Mouse (Mus musculus) CD8-positive naive resting alpha-beta T cell, adult 57 days (primary cell): ENCODE data around the gene Gm10337. TPM values are rescaled to one million over a fixed set of nuclear protein-coding genes. Genes with fewer than 3 reads are reported as not detected.

ENCODE experiments used
- total RNA-seq: library from RNA; stranded (reverse); gene quantifications from one replicate; pipeline ENCODE4 v1.2.4, GENCODE M21; 2023

The Gm10337 gene
- 32.0 TPM for total RNA-seq

GRCm38 (mm10) chr15:102503447-102503846 lies at the start of gene Gm10337:
Gm10337 (plus strand) TSS chr15:102503722.

DNA sequence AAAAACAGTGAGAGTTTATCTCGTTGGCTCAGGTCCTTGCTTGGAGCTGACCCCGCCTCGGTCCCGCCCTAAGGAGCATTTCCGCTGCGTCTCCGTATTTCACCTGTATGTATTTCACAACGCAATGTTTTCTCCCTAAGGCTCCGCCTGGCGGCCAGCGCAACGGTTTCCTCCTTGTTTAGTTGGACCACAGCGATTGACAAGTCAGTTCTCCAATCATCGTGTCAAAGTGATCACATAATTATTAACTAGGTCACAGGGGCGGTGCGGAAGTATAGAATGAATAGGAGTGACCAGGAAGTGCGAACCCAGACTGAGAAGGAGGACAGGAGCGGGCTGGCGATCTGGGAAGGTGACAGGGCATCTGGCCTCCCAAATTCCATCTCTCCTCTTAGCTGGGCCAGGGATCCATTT lies 44.6 kb upstream of the Gm10337 start, which contains the start of gene Prr13:
Gene Prr13 (plus strand): TSS at position 125 of the 414 bp plus-strand sequence.

DNA sequence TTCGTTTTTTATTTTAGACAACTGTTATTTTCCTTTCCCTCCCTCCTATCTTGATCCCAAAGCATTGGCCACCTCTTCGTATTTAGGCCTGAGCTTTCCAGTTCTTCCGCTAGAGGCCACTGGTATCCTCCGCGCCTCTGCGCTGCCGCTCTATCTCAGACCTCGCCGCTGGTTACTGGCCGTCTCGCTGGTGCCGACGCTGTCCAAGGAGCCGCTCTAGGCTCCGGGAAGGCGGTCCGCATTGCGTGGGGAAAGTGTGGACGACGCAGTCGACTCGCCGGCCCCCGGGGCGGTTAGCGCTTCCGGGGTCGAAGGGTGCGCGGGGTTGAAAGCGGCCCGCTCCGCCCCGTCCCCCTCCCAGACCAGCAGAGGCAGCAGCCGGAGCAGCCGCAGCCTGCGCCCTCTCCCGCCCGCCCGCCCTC lies 33.3 kb upstream of the Gm10337 start, which contains the start of gene Pcbp2:
Gene Pcbp2 (plus strand): TSS at position 357 of the 422 bp plus-strand sequence.

DNA sequence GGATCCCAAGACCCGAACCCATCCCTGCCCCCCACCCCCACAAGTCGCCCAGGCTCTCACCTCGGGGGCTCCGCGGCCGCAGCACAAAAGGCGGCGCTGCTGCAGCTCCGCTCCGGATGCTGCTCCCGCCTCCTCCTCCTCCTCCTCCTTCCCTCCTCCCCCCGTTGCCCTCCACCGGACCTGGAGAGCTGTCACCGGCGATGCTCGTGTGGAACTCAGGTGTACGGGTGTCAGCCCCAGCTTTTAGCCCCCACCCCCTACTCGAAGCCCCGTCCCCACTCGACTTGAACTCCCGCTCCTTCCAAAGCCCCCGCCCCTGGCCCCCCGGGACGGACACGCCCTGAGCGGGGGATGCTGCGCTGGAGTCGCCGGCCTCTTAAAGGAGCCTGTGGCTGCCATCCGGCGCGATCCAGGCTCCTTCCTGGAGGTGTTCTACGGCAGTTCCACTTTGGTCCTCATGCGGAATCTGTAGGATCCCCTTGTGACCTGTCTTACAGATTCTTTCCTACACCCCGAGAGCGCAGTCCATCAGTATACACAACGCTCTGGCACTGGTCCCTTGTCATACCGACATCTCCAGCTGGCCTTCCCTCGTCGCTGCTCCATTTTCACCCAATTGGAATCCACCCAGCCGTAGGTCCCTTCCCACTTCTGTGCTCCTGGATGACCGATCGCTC lies 13.3 kb downstream of the Gm10337 start, which contains the start of gene Map3k12:
Gene Map3k12 (minus strand): TSS at position 337 of the 677 bp plus-strand sequence.

DNA sequence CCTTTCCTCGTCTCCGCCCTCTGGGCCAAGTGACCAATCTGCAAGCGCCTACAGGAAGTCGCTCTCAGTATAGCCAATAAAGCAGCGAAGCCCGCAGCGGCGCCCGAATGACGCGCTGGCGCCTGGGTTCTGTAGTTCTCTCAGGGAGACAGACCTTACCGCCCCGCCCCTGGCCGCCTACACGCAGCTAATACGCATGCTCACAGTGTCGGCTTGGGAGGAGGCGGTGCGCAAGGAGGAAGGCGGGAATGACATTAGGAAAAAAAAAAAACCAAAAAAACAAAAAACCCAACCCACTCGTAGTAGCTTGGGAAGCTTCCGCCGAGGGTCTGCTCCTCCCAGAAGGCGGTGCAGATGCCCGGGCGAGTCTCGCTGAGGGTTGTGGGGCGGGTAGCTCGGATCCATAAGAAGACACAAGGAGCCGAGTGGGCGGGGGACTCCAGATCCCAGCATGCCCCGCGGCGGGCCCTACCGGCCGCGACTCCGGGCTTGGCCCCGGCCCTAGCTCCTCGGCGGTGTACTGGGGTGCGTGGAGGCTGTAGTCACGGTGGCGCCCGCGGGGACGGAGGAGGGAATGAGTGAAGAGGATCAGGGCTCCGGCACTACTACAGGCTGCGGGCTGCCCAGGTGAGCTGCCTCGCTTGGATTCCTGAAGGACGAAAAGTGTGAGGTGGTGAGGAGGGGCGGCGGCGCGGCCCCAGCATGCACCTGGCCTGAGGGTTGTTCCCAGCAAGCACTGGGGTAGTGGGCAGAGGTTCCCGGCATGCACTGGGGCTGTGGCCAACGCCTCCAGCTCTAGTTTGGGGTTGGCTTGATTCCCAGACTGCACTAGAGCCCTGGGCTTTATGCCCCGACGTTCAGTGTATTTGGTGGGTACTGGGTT lies 14.7 kb downstream of the Gm10337 start, which contains the start of gene Tarbp2:
Gene Tarbp2 (plus strand): TSS at position 217 of the 883 bp plus-strand sequence.

GRCm38 (mm10) chr15:102524892-102525485 lies 21.5 kb downstream of the Gm10337 start, which contains the start of gene Npff:
Npff (minus strand) TSS chr15:102524942.

Other genes with a start within 250 kb of the Gm10337 start
- gene Rarg, start 246.2 kb upstream of the Gm10337 start, total RNA-seq: 64.3 TPM
- gene Gm9918, start 233.2 kb upstream of the Gm10337 start, total RNA-seq: not detected
- 27.1 TPM for gene Mfsd5, start 224.3 kb upstream of the Gm10337 start, total RNA-seq
- 2.3 TPM for gene Espl1, start 207.5 kb upstream of the Gm10337 start, total RNA-seq
- 504 TPM for gene Pfdn5, start 177.6 kb upstream of the Gm10337 start, total RNA-seq
- gene Myg1, start 172.0 kb upstream of the Gm10337 start, total RNA-seq: 63.5 TPM
- gene Aaas, start 153.0 kb upstream of the Gm10337 start, total RNA-seq: 59.4 TPM
- gene Sp7, start 136.5 kb upstream of the Gm10337 start, total RNA-seq: not detected
- gene Sp1, start 97.6 kb upstream of the Gm10337 start, total RNA-seq: 147 TPM
- gene Amhr2, start 58.4 kb upstream of the Gm10337 start, total RNA-seq: 0.34 TPM
- 36.6 TPM for gene Prr13, start 44.7 kb upstream of the Gm10337 start, total RNA-seq
- 793 TPM for gene Pcbp2, start 33.2 kb upstream of the Gm10337 start, total RNA-seq
- gene Map3k12, start 13.3 kb downstream of the Gm10337 start, total RNA-seq: 5.2 TPM
- 54.4 TPM for gene Tarbp2, start 14.5 kb downstream of the Gm10337 start, total RNA-seq
- 16.7 TPM for gene Npff, start 21.2 kb downstream of the Gm10337 start, total RNA-seq
- gene Gm28047, start 121.3 kb downstream of the Gm10337 start, total RNA-seq: 1.7 TPM
- gene Atf7, start 121.7 kb downstream of the Gm10337 start, total RNA-seq: 114 TPM
- 8.5 TPM for gene Atp5g2, start 168.6 kb downstream of the Gm10337 start, total RNA-seq
- gene Calcoco1, start 218.5 kb downstream of the Gm10337 start, total RNA-seq: 50.7 TPM